ENCODE assay signal across 20 mouse cellular contexts in the genomic region with DNA sequence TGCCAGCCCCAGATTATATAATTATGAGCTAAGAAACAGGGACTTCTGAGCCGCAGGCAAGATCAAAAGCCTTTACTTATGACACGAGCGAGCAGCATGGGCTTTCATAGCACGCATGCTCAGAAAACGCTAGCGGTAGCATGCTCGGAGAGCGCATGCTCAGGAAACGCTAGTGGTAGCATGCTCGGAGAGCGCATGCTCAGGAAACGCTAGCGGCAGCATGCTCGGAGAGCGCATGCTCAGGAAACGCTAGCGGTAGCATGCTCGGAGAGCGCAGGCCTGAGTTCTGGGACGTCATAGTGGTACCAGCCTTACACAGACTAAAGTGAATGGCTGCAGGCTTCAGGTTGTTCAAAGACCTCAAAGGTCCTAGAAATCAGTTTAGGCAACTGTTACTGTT. TPM values are rescaled to one million over a fixed set of nuclear protein-coding genes. Genes with fewer than 3 reads are reported as not detected.
DNase-seq lines count a peak whose midpoint lies in the region; ATAC-seq and TF ChIP-seq lines count a peak whose summit lies in the region.
"Had no signal": no experiment of that assay in that cellular context is flagged by ENCODE, and none has a peak within 500 bp of the region (broad histone marks: within the 10 kb centered on the region; RNA-seq: fewer than 3 reads in every experiment).

No protein-coding gene starts in this region.

- H3K4me3 ChIP-seq in E14TG2a.4 (replicated peaks; ENCODE audit: low read length) = peak overlapping the region; percentile 62
- H3K4me3 ChIP-seq in neural tube, embryonic 15.5 days (replicated peaks) = no peak overlapping the region
- H3K4me3 ChIP-seq in hindbrain, embryonic 12.5 days = no peak overlapping the region
- H3K4me3 ChIP-seq: embryonic facial prominence, embryonic 12.5 days; forebrain, embryonic 12.5 days; heart, embryonic 12.5 days; hindbrain, embryonic 10.5 days; hindbrain, embryonic 15.5 days had no signal

- 0 out of 2 replicates have a peak overlapping the region, but pooled peaks have one; percentile 74 for H3K27ac ChIP-seq in neural tube, embryonic 15.5 days (replicated peaks)
- no peak overlapping the region for H3K27ac ChIP-seq in hindbrain, embryonic 12.5 days
- H3K27ac ChIP-seq: embryonic facial prominence, embryonic 12.5 days; forebrain, embryonic 12.5 days; hindbrain, embryonic 15.5 days had no signal

- H3K9ac ChIP-seq in neural tube, embryonic 15.5 days (replicated peaks) = no peak overlapping the region
- H3K9ac ChIP-seq in hindbrain, embryonic 12.5 days = no peak overlapping the region
- H3K9ac ChIP-seq: embryonic facial prominence, embryonic 12.5 days; forebrain, embryonic 12.5 days; heart, embryonic 12.5 days; hindbrain, embryonic 15.5 days had no signal

- H3K9me3 ChIP-seq in E14TG2a.4 (ENCODE audit: low read length) = no peaks in the 10 kb centered on the region
- H3K9me3 ChIP-seq in neural tube, embryonic 15.5 days (replicated peaks) = peaks cover 3% of the 10 kb centered on the region; the same call in 1 of the 2 replicates
- H3K9me3 ChIP-seq in hindbrain, embryonic 12.5 days (replicated peaks) = 0 out of 2 replicates have a peak, but pooled peaks cover 7% of the 10 kb centered on the region
- H3K9me3 ChIP-seq: embryonic facial prominence, embryonic 12.5 days; forebrain, embryonic 12.5 days; hindbrain, embryonic 15.5 days had no signal

- WGBS in neural tube, embryonic 15.5 days = 97% methylated on average over 20 of the region's 20 CpGs
- WGBS in hindbrain, embryonic 12.5 days = 97% methylated on average over 20 of the region's 20 CpGs

- no peaks in the 10 kb centered on the region for H3K36me3 ChIP-seq in E14TG2a.4 (ENCODE audit: insufficient read depth, low read length)
- no peaks in the 10 kb centered on the region for H3K36me3 ChIP-seq in neural tube, embryonic 15.5 days
- no peaks in the 10 kb centered on the region for H3K36me3 ChIP-seq in hindbrain, embryonic 12.5 days
- H3K36me3 ChIP-seq: embryonic facial prominence, embryonic 12.5 days; forebrain, embryonic 12.5 days; heart, embryonic 12.5 days; hindbrain, embryonic 10.5 days; hindbrain, embryonic 15.5 days had no signal

- peaks cover 68% of the 10 kb centered on the region for H3K4me1 ChIP-seq in E14TG2a.4 (replicated peaks; ENCODE audit: low read depth, low read length)
- peaks cover 9% of the 10 kb centered on the region for H3K4me1 ChIP-seq in neural tube, embryonic 15.5 days
- H3K4me1 ChIP-seq in hindbrain, embryonic 12.5 days = peaks cover 10% of the 10 kb centered on the region
- H3K4me1 ChIP-seq: heart, embryonic 12.5 days had no signal

- no peak overlapping the region for H3K4me2 ChIP-seq in neural tube, embryonic 15.5 days
- H3K4me2 ChIP-seq in hindbrain, embryonic 12.5 days (replicated peaks) = no peak overlapping the region
- H3K4me2 ChIP-seq: embryonic facial prominence, embryonic 12.5 days; forebrain, embryonic 12.5 days; heart, embryonic 12.5 days; hindbrain, embryonic 15.5 days had no signal

- DNase-seq in ES-CJ7 (ENCODE audit: low read depth, low spot score) (peak; percentile 96), ZHBTc4 (ENCODE audit: low read depth, low spot score) (peak; percentile 95)
- DNase-seq in embryo, embryonic 10 days (ENCODE audit: low spot score) = no peak
- DNase-seq in thymus, postnatal 36 days = no peak
- DNase-seq: adrenal gland, postnatal 10 days; cerebellum, adult 11 months; cerebellum, adult 8-10 months; cerebellum, postnatal 14 days; gastrocnemius, postnatal 25 days had no signal

- ATAC-seq in neural tube, embryonic 15.5 days (ENCODE audit: low FRiP score) = no peak
- ATAC-seq in hindbrain, embryonic 12.5 days (ENCODE audit: low FRiP score) = no peak
- ATAC-seq: forebrain, embryonic 16.5 days; Patski had no signal

- H3K27me3 ChIP-seq in E14TG2a.4 (ENCODE audit: insufficient read depth, low read length) = no peaks in the 10 kb centered on the region; the same call in 1 of the 2 replicates
- H3K27me3 ChIP-seq in neural tube, embryonic 15.5 days (replicated peaks) = no peaks in the 10 kb centered on the region
- no peaks in the 10 kb centered on the region for H3K27me3 ChIP-seq in hindbrain, embryonic 12.5 days
- H3K27me3 ChIP-seq: embryonic facial prominence, embryonic 12.5 days; heart, embryonic 12.5 days; hindbrain, embryonic 15.5 days; Patski had no signal

- TF ChIP-seq CTCF in E14TG2a.4 (conservative IDR thresholded peaks at IDR 0.05; ENCODE audit: low read length) = no peak

RNA-seq across cellular contexts. Expression of a gene that starts 26.8 kb away (rescaled TPM):
- 37.9 and 47.8 TPM in 2 replicates for polyA plus RNA-seq in neural tube, embryonic 15.5 days (2015; fragmentation: Nextera tagmentation; extraction: Ambion mirVana)
- 12.4 and 14.1 TPM in 2 replicates for polyA plus RNA-seq in hindbrain, embryonic 12.5 days (2016; fragmentation: Nextera tagmentation; extraction: Ambion mirVana)
- polyA plus RNA-seq: heart, embryonic 12.5 days; heart, embryonic 16.5 days; Patski had no signal

Comparison
In these comparisons a context has a peak if more than half of its experiments do, and no peak if none do; other contexts are left out.
1. DNase-seq: peak in ES-CJ7 (single experiment) and ZHBTc4 (single experiment); none in embryo, embryonic 10 days (single experiment) and thymus, postnatal 36 days (0 of 2).